Mouse (Mus musculus): ENCODE results near the gene Magt1. TPM values are rescaled to one million over a fixed set of nuclear protein-coding genes. Genes with fewer than 3 reads are reported as not detected.
A peak's percentile ranks its signal among the peaks of the same experiment; 100 is the strongest.
"Not testable (repeated sequence)": the region's sequence is repeated elsewhere in the genome, so short reads cannot be mapped to it uniquely, and the experiment has no call there.

The Magt1 gene
- polyA plus RNA-seq, 1 experiment from 2014 or later = 56.8 TPM

DNA sequence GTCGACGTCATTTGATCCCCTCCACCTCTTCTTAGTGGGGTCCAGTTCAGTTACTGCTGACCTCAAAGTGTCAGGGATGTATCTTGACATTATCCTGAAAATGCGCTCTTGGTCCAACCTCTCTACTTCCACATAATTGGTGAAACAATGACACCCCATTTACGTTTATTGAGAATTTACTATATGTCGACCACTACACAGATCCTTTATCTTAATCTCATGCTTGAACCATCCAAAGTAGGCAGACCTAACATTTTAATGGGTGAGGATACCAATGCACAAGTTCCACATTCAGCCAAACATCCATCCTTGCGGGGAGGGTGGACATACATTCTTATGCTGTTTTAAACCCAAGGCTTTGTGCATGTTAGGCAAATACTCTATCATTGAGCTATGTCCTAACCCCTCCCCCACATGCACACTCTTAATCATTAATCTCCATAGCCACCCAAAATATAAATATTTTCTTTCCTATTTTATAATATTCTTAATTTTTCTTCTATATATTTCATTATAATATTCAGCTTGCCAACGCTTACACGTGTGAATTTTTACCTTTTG, 82.1 kb downstream of the Magt1 start:
- Histone ChIP-seq H3K27ac (ENCODE audit: low read depth, low read length) (no peak overlapping the region; the same call in 1 of the 2 replicates), H3K4me2 (peak overlapping the region; percentile 53), H3K4me3 (ENCODE audit: low read depth, low read length) (peak overlapping the region; percentile 73), H3K9me3 (ENCODE audit: control insufficient read depth, low read length) (no peaks in the 10 kb centered on the region), H3K9ac (ENCODE audit: low read depth, low read length) (no peak overlapping the region), H3K36me3 (ENCODE audit: control insufficient read depth, insufficient read depth, low read length) (no peaks in the 10 kb centered on the region), H3K27me3 (replicated peaks; ENCODE audit: control insufficient read depth, insufficient read depth, low read length) (no peaks in the 10 kb centered on the region), H3K4me1 (replicated peaks; ENCODE audit: control insufficient read depth, insufficient read depth, low read length) (peaks cover 5% of the 10 kb centered on the region; the same call in 1 of the 2 replicates)
- ATAC-seq (replicated peaks; ENCODE audit: low FRiP score) = peak; percentile 39
- WGBS = 30% methylated on average over 8 of the region's 8 CpGs
- DNase-seq (ENCODE audit: low spot score) = no peak

DNA sequence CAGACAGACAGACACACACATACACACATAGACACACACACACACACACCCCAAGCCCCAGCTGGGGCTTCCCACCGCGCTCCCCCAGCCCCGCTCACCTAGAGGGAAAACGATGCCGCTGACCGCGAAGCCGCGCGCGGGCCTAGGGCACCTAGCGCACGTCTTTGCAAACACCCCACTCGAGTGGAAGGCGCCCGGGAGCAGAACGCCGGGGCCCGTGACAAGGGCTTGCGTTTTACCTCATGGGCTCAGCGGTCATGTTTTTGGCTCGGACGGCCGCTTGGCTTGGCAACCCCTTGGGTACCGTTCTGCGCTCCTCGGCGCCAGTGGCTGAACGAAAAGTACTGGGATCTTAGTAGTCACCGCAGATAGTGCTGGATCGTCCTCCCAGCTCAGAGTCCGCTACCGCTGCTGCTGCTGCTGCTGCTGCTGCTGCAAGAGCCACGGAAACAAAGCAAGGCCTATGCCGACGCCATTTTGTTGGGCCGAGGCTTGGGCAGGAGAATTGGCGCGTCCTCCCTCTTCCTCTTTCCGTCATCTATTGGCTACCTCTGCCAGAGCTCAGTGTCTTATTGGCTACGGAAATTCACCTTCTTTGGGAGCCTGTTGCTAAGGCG, 82.7 kb downstream of the Magt1 start, which contains the start of gene Atrx:
TSS of gene Atrx (minus strand) at position 543 of the 617 bp plus-strand sequence.
- H3K4me3 ChIP-seq (ENCODE audit: low read depth, low read length) = peak within 1 kb of the TSS; percentile 73
- peak; percentile 69 for DNase-seq (ENCODE audit: low spot score)
- H3K9ac ChIP-seq (ENCODE audit: low read depth, low read length) = peak within 1 kb of the TSS; percentile 87
- no peaks in the 10 kb centered on the region for H3K27me3 ChIP-seq (replicated peaks; ENCODE audit: control insufficient read depth, insufficient read depth, low read length)
- 12% methylated on average over 42 of the region's 42 CpGs for WGBS
- H3K36me3 ChIP-seq (ENCODE audit: control insufficient read depth, insufficient read depth, low read length) = no peaks in the 10 kb centered on the region
- peak within 1 kb of the TSS; percentile 85 for H3K27ac ChIP-seq (ENCODE audit: low read depth, low read length)
- H3K4me1 ChIP-seq (replicated peaks; ENCODE audit: control insufficient read depth, insufficient read depth, low read length) = peaks cover 5% of the 10 kb centered on the region; the same call in 1 of the 2 replicates
- peak within 1 kb of the TSS; percentile 72 for H3K4me2 ChIP-seq
- ATAC-seq (replicated peaks; ENCODE audit: low FRiP score) = peak; percentile 95
- no peaks in the 10 kb centered on the region for H3K9me3 ChIP-seq (ENCODE audit: control insufficient read depth, low read length)

DNA sequence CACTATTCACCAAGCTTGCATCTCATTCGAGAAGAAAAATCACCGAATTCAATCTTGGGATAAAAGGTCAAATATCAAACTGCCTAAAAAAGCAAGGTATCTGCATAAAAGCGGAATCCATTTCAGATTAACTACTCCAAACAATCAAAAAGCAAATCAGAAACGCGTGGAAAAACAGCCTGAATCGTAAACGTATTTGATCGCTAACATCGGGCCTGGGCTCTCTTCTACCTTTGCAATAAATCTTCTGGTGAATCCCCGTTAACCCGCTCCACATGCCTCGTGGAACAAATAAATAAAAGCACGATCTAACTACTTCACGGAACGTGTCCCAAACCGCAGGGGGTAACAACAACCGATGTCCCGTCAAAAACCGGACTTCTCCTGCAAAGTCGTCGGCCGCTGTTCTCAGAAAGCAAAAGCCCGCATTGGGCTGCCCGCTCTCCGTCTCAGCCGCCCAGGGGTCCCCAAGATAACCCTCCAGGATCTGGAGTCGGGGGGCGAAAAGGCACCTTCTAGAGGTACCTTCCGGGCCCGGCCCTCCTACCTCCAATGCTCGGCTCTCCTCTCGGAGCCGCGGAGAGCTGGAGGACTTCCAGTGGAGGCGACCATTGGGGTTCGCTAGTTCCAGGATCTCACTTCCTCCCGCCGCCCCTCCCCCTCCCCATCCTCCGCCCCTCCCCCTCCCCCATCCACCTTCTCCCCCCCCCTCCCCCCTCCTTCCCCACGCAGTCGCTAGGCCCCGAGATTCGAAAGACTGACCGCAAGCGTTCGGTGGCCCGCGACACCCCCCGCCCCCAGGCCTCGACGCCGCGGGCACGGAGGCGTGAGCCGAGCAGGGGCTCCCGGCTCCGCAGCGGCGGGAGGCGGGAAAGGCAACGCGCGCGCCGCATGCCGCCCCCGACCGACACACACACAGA, 83.5 kb downstream of the Magt1 start:
- H3K4me3 ChIP-seq (ENCODE audit: low read depth, low read length) = peak overlapping the region; percentile 73
- peak overlapping the region; percentile 72 for H3K4me2 ChIP-seq
- DNase-seq (ENCODE audit: low spot score) (peak; percentile 48), ATAC-seq (replicated peaks; ENCODE audit: low FRiP score) (peak; percentile 50)
- H3K4me1 ChIP-seq (replicated peaks; ENCODE audit: control insufficient read depth, insufficient read depth, low read length) = peaks cover 5% of the 10 kb centered on the region; the same call in 1 of the 2 replicates
- peak overlapping the region; percentile 85; the same call in 1 of the 2 replicates for H3K27ac ChIP-seq (ENCODE audit: low read depth, low read length)
- no peaks in the 10 kb centered on the region for H3K36me3 ChIP-seq (ENCODE audit: control insufficient read depth, insufficient read depth, low read length)
- H3K9me3 ChIP-seq (ENCODE audit: control insufficient read depth, low read length) = no peaks in the 10 kb centered on the region
- no peaks in the 10 kb centered on the region for H3K27me3 ChIP-seq (replicated peaks; ENCODE audit: control insufficient read depth, insufficient read depth, low read length)
- peak overlapping the region; percentile 87 for H3K9ac ChIP-seq (ENCODE audit: low read depth, low read length)
- WGBS = 16% methylated on average over 38 of the region's 69 CpGs

DNA sequence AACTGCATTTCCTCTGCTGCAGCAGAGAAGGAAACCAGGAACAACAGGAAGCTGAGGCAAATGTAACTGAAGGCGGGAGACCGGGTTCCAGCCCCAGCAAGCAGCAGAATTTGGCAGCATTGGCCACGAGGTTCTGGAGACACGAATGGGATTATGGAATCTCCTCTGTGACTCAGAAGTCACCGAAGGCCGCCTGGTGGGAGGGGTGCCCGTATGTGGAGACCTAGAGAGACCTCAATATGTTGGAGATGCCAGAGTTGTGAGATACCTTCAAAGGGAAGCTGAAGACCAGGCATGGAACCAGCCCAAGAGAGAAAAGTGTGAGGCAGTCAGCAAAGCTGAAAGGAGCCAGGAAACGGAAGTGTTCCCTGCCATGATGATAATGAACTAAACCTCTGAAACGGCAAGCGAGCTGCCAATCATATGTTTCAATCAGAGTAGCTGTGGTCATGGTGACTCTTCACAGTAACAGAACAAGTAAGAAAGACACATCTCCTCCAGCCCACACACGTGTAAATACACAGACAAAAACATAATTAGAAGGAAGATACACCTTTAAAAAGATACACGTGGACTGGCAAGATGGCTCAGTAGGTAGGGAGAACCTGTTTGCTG, 85.5 kb downstream of the Magt1 start:
- H3K9me3 ChIP-seq (ENCODE audit: control insufficient read depth, low read length) = no peaks in the 10 kb centered on the region
- peaks cover 5% of the 10 kb centered on the region; the same call in 1 of the 2 replicates for H3K4me1 ChIP-seq (replicated peaks; ENCODE audit: control insufficient read depth, insufficient read depth, low read length)
- no peaks in the 10 kb centered on the region for H3K36me3 ChIP-seq (ENCODE audit: control insufficient read depth, insufficient read depth, low read length)
- 52% methylated on average over 12 of the region's 12 CpGs for WGBS
- H3K4me3 ChIP-seq (ENCODE audit: low read depth, low read length) = peak overlapping the region; percentile 10; the same call in 1 of the 2 replicates
- no peak overlapping the region for H3K27ac ChIP-seq (ENCODE audit: low read depth, low read length)
- H3K4me2 ChIP-seq = peak overlapping the region; percentile 72
- DNase-seq (ENCODE audit: low spot score) (no peak), ATAC-seq (replicated peaks; ENCODE audit: low FRiP score) (no peak)
- H3K9ac ChIP-seq (ENCODE audit: low read depth, low read length) = no peak overlapping the region
- no peaks in the 10 kb centered on the region for H3K27me3 ChIP-seq (replicated peaks; ENCODE audit: control insufficient read depth, insufficient read depth, low read length)

DNA sequence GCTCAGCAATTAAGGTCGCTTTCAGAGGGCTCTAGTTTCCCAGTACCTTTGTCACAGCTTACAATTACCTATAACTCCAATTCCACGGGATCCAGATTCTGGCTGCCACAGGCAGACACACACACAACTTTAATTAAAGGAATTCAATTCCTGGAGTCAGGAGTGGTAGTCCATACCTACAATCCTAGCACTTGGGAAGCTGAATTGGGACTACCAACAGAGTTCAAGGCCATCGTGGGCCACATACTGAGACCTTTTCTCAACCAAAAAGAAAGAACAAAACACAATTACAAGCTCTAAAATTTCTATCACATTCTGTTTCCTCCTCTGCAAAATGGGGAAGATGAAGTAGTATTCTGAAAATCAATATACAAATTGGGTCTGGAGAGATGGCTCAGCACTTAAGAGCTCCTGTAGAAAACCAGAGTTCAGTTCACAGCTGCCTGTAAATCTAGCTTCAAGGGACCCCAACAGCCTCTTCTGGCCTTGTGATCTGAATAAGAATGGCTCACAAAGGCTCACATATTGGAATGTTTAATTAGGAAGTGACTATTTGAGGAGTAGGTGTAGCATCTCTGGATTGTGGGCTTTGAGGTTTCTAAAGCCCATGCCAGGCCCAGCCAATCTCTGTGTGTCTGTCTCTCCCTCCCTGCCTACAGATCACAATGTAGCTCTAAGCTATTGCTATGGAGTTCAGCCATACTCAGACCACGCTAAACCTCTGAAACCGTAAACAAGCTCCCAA, 87.2 kb downstream of the Magt1 start:
- no peak overlapping the region for H3K9ac ChIP-seq (ENCODE audit: low read depth, low read length)
- H3K4me3 ChIP-seq (ENCODE audit: low read depth, low read length) = no peak overlapping the region
- no peaks in the 10 kb centered on the region for H3K9me3 ChIP-seq (ENCODE audit: control insufficient read depth, low read length)
- peaks cover 5% of the 10 kb centered on the region; the same call in 1 of the 2 replicates for H3K4me1 ChIP-seq (replicated peaks; ENCODE audit: control insufficient read depth, insufficient read depth, low read length)
- no peak overlapping the region for H3K27ac ChIP-seq (ENCODE audit: low read depth, low read length)
- H3K4me2 ChIP-seq = no peak overlapping the region
- ATAC-seq (replicated peaks; ENCODE audit: low FRiP score) = no peak
- no peaks in the 10 kb centered on the region for H3K36me3 ChIP-seq (ENCODE audit: control insufficient read depth, insufficient read depth, low read length)
- 86% methylated on average over 5 of the region's 5 CpGs for WGBS
- H3K27me3 ChIP-seq (replicated peaks; ENCODE audit: control insufficient read depth, insufficient read depth, low read length) = no peaks in the 10 kb centered on the region
- no peak for DNase-seq (ENCODE audit: low spot score)

DNA sequence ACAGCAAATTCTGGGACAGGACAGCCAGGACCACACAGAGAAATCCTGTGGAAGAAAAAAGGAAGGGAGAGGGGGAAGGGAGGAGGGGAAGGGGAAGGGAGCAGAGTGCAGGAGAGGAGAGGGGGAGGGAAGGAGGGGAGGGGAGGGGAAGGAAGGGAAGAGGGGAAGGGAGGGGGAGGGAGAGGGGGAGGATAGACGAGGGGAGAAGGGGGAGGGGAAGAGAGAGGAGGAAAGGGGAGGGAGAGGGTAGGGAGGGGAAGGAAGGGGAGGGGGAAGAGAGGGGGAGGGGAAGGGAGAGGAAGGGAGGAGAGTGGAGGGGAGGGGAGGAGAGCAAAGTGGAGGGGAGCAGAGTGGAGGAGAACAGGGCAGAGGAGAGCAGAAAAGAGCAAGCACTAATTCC, 87.8 kb downstream of the Magt1 start:
- H3K9me3 ChIP-seq (ENCODE audit: control insufficient read depth, low read length) = no peaks in the 10 kb centered on the region
- ATAC-seq (replicated peaks; ENCODE audit: low FRiP score) (no peak), DNase-seq (ENCODE audit: low spot score) (no peak)
- no peaks in the 10 kb centered on the region for H3K36me3 ChIP-seq (ENCODE audit: control insufficient read depth, insufficient read depth, low read length)
- 40% methylated on average over 1 of the region's 1 CpGs for WGBS
- H3K4me2 ChIP-seq = no peak overlapping the region
- H3K9ac ChIP-seq (ENCODE audit: low read depth, low read length) = no peak overlapping the region
- no peak overlapping the region for H3K4me3 ChIP-seq (ENCODE audit: low read depth, low read length)
- no peak overlapping the region for H3K27ac ChIP-seq (ENCODE audit: low read depth, low read length)
- H3K4me1 ChIP-seq (replicated peaks; ENCODE audit: control insufficient read depth, insufficient read depth, low read length) = peaks cover 5% of the 10 kb centered on the region; the same call in 1 of the 2 replicates
- no peaks in the 10 kb centered on the region for H3K27me3 ChIP-seq (replicated peaks; ENCODE audit: control insufficient read depth, insufficient read depth, low read length)

DNA sequence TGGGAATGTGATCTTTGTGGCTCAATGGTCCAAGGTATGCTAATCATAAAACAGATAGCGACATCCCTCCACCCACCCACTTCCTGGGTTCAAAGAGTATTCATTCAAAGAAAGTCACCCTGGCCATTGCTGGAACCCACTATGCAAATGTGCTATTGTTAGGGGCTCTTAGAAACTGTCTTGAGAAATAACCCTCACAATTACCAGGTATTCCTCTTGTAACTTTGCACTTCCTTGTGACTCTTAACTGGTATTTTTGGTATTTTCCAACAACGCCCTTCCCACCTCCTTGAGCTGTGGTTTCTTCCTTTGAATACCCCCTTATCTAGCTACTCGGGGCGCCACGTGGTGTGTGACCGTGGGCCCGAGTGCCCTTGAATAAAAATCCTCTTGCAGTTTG, 88.7 kb downstream of the Magt1 start:
- not testable (repeated sequence) for H3K9ac ChIP-seq (ENCODE audit: low read depth, low read length); ATAC-seq (replicated peaks; ENCODE audit: low FRiP score); H3K4me3 ChIP-seq (ENCODE audit: low read depth, low read length); H3K4me2 ChIP-seq; H3K27ac ChIP-seq (ENCODE audit: low read depth, low read length); H3K9me3 ChIP-seq (ENCODE audit: control insufficient read depth, low read length); H3K36me3 ChIP-seq (ENCODE audit: control insufficient read depth, insufficient read depth, low read length); H3K4me1 ChIP-seq (replicated peaks; ENCODE audit: control insufficient read depth, insufficient read depth, low read length); DNase-seq (ENCODE audit: low spot score); H3K27me3 ChIP-seq (replicated peaks; ENCODE audit: control insufficient read depth, insufficient read depth, low read length)
- 86% methylated on average over 7 of the region's 7 CpGs for WGBS

DNA sequence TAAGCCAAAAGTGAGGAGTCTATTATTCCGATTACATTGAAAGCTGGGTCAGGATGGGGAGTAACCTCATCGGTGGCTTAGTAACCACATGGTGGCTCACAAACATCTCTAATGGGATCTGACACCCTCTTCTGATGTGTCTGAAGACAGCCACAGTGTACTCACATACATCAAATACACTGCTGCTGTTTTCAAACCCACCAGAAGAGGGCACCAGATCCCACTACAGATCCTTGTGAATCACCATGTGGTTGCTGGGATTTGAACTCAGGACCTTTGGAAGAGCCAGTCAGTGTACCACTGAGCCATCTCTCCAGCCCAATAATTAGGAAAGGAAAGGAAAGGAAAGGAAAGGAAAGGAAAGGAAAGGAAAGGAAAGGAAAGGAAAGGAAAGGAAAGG, 90.3 kb downstream of the Magt1 start:
- Histone ChIP-seq H3K27me3 (replicated peaks; ENCODE audit: control insufficient read depth, insufficient read depth, low read length) (no peaks in the 10 kb centered on the region), H3K4me2 (no peak overlapping the region)
- DNase-seq (ENCODE audit: low spot score) = no peak

More for the DNA sequence above, 90.3 kb downstream of the Magt1 start:
- H3K9me3 ChIP-seq (ENCODE audit: control insufficient read depth, low read length) = no peaks in the 10 kb centered on the region
- WGBS = 79% methylated on average over 2 of the region's 2 CpGs
- ATAC-seq (replicated peaks; ENCODE audit: low FRiP score) = no peak
- H3K4me3 ChIP-seq (ENCODE audit: low read depth, low read length) = no peak overlapping the region
- no peak overlapping the region for H3K9ac ChIP-seq (ENCODE audit: low read depth, low read length)
- no peak overlapping the region for H3K27ac ChIP-seq (ENCODE audit: low read depth, low read length)
- no peaks in the 10 kb centered on the region for H3K4me1 ChIP-seq (replicated peaks; ENCODE audit: control insufficient read depth, insufficient read depth, low read length)
- H3K36me3 ChIP-seq (ENCODE audit: control insufficient read depth, insufficient read depth, low read length) = no peaks in the 10 kb centered on the region
